Mouse (Mus musculus): ENCODE measurements at regions not wholly inside any gene's neighbourhood (a gene's known extent, or its start where the extent isn't known, plus 50 kb on each side); places are given as distances from the start of the nearest gene placed in this dataset.

- TF ChIP-seq CTCF (IDR thresholded peaks at IDR 0.05) (no peak), EP300 (IDR thresholded peaks at IDR 0.05) (no peak)
These were observed 539.1 kb upstream of the Marcks start for GRCm38 (mm10) chr10:37677826-37678225.
